Mouse (Mus musculus): Measurements from ENCODE around the gene Icam2.

Gene Icam2

GRCm38 (mm10) chr11:106390757-106391156 lies 2.9 kb upstream of the Icam2 start:
- peak; percentile 36 for DNase-seq

- peak; percentile 42 for DNase-seq
Observed at GRCm38 (mm10) chr11:106389611-106390010, 1.7 kb upstream of the Icam2 start.

GRCm38 (mm10) chr11:106387020-106387419 lies 855 bp downstream of the Icam2 start:
- no peak for DNase-seq

GRCm38 (mm10) chr11:106386409-106386808 lies 1.5 kb downstream of the Icam2 start:
- DNase-seq = no peak

GRCm38 (mm10) chr11:106383051-106383790 lies 4.7 kb downstream of the Icam2 start:
- DNase-seq = no peak

- DNase-seq = peak; percentile 44
Observed at GRCm38 (mm10) chr11:106382424-106382823, 5.5 kb downstream of the Icam2 start.

- peak; percentile 64 for DNase-seq
Observed at GRCm38 (mm10) chr11:106381883-106382282, 6.0 kb downstream of the Icam2 start.

GRCm38 (mm10) chr11:106381011-106381410 lies 6.9 kb downstream of the Icam2 start:
- DNase-seq = no peak

GRCm38 (mm10) chr11:106374979-106375378 lies 12.9 kb downstream of the Icam2 start:
- no peak for DNase-seq

GRCm38 (mm10) chr11:106374559-106374958 lies 13.3 kb downstream of the Icam2 start:
- DNase-seq = no peak

GRCm38 (mm10) chr11:106373998-106374397 lies 13.9 kb downstream of the Icam2 start:
- DNase-seq = no peak

- DNase-seq = peak; percentile 90
Observed at GRCm38 (mm10) chr11:106366316-106366715, 21.6 kb downstream of the Icam2 start.

- no peak for DNase-seq
Observed at GRCm38 (mm10) chr11:106365366-106365765, 22.5 kb downstream of the Icam2 start, which contains the start of gene Prr29. Gene Prr29 (plus strand): TSS chr11:106365472.

GRCm38 (mm10) chr11:106364712-106365111 lies 23.2 kb downstream of the Icam2 start:
- DNase-seq = peak; percentile 51

GRCm38 (mm10) chr11:106359350-106359749 lies 28.5 kb downstream of the Icam2 start:
- DNase-seq = no peak

GRCm38 (mm10) chr11:106355382-106356128 lies 32.3 kb downstream of the Icam2 start:
- DNase-seq = peak; percentile 43

GRCm38 (mm10) chr11:106354181-106354580 lies 33.7 kb downstream of the Icam2 start:
- no peak for DNase-seq

GRCm38 (mm10) chr11:106353188-106353587 lies 34.7 kb downstream of the Icam2 start, which contains the start of gene Scn4a:
Gene Scn4a (minus strand): TSS chr11:106353288.
- no peak for DNase-seq

GRCm38 (mm10) chr11:106351941-106352340 lies 35.9 kb downstream of the Icam2 start:
- DNase-seq = no peak

- DNase-seq = no peak
Observed at GRCm38 (mm10) chr11:106351253-106351652, 36.6 kb downstream of the Icam2 start.

- no peak for DNase-seq
Observed at GRCm38 (mm10) chr11:106350853-106351252, 37.0 kb downstream of the Icam2 start.

- no peak for DNase-seq
Observed at GRCm38 (mm10) chr11:106349772-106350171, 38.1 kb downstream of the Icam2 start.

GRCm38 (mm10) chr11:106344910-106345309 lies 43.0 kb downstream of the Icam2 start:
- no peak for DNase-seq

- no peak for DNase-seq
Observed at GRCm38 (mm10) chr11:106340990-106341520, 46.8 kb downstream of the Icam2 start.
